Mouse (Mus musculus): ENCODE measurements around the gene Tbc1d10a. TPM values are rescaled to one million over a fixed set of nuclear protein-coding genes. Genes with fewer than 3 reads are reported as not detected.

Tbc1d10a gene
- polyA plus RNA-seq, 1 experiment from 2014 or later, result 13.6 TPM

GRCm38 (mm10) chr11:4223393-4224188 lies 37.0 kb downstream of the Tbc1d10a start:
- H3K9me3 ChIP-seq (ENCODE audit: control insufficient read depth, low read length), result no peaks in the 10 kb centered on the region
- H3K9ac ChIP-seq (ENCODE audit: low read depth, low read length), result peak overlapping the region; percentile 69
- peak overlapping the region; percentile 68 for H3K27ac ChIP-seq (ENCODE audit: low read depth, low read length)
- peak overlapping the region; percentile 57 for H3K4me2 ChIP-seq
- peaks cover 4% of the 10 kb centered on the region; the same call in 1 of the 2 replicates for H3K27me3 ChIP-seq (replicated peaks; ENCODE audit: control insufficient read depth, insufficient read depth, low read length)
- DNase-seq (ENCODE audit: low spot score) (peak; percentile 73), ATAC-seq (replicated peaks; ENCODE audit: low FRiP score) (peak; percentile 87)
- no peaks in the 10 kb centered on the region for H3K36me3 ChIP-seq (ENCODE audit: control insufficient read depth, insufficient read depth, low read length)
- H3K4me1 ChIP-seq (replicated peaks; ENCODE audit: control insufficient read depth, insufficient read depth, low read length), result peaks cover 28% of the 10 kb centered on the region
- H3K4me3 ChIP-seq (ENCODE audit: low read depth, low read length), result peak overlapping the region; percentile 56
- WGBS, result 45% methylated on average over 5 of the region's 7 CpGs

GRCm38 (mm10) chr11:4224223-4224622 lies 37.6 kb downstream of the Tbc1d10a start:
- Histone ChIP-seq H3K4me3 (ENCODE audit: low read depth, low read length) (peak overlapping the region; percentile 56), H3K27ac (ENCODE audit: low read depth, low read length) (peak overlapping the region; percentile 68), H3K27me3 (replicated peaks; ENCODE audit: control insufficient read depth, insufficient read depth, low read length) (peaks cover under 1% of the 10 kb centered on the region; the same call in 1 of the 2 replicates), H3K4me1 (replicated peaks; ENCODE audit: control insufficient read depth, insufficient read depth, low read length) (peaks cover 25% of the 10 kb centered on the region), H3K36me3 (ENCODE audit: control insufficient read depth, insufficient read depth, low read length) (no peaks in the 10 kb centered on the region), H3K9me3 (ENCODE audit: control insufficient read depth, low read length) (no peaks in the 10 kb centered on the region), H3K9ac (ENCODE audit: low read depth, low read length) (peak overlapping the region; percentile 69), H3K4me2 (peak overlapping the region; percentile 57)
- ATAC-seq (replicated peaks; ENCODE audit: low FRiP score) (no peak), DNase-seq (ENCODE audit: low spot score) (no peak)
- 59% methylated on average over 2 of the region's 2 CpGs for WGBS

GRCm38 (mm10) chr11:4226569-4227325 lies 40.2 kb downstream of the Tbc1d10a start:
- peak overlapping the region; percentile 57 for H3K4me2 ChIP-seq
- DNase-seq (ENCODE audit: low spot score), result no peak
- 75% methylated on average over 5 of the region's 5 CpGs for WGBS
- peaks cover 22% of the 10 kb centered on the region for H3K4me1 ChIP-seq (replicated peaks; ENCODE audit: control insufficient read depth, insufficient read depth, low read length)
- H3K9ac ChIP-seq (ENCODE audit: low read depth, low read length), result peak overlapping the region; percentile 37; the same call in 1 of the 2 replicates
- no peaks in the 10 kb centered on the region for H3K27me3 ChIP-seq (replicated peaks; ENCODE audit: control insufficient read depth, insufficient read depth, low read length)
- H3K27ac ChIP-seq (ENCODE audit: low read depth, low read length), result peak overlapping the region; percentile 55
- H3K36me3 ChIP-seq (ENCODE audit: control insufficient read depth, insufficient read depth, low read length), result no peaks in the 10 kb centered on the region
- no peaks in the 10 kb centered on the region for H3K9me3 ChIP-seq (ENCODE audit: control insufficient read depth, low read length)
- peak; percentile 53 for ATAC-seq (replicated peaks; ENCODE audit: low FRiP score)
- 0 out of 2 replicates have a peak overlapping the region, but pooled peaks have one; percentile 11 for H3K4me3 ChIP-seq (ENCODE audit: low read depth, low read length)

- Histone ChIP-seq H3K27ac (ENCODE audit: low read depth, low read length) (no peak overlapping the region), H3K9ac (ENCODE audit: low read depth, low read length) (no peak overlapping the region), H3K27me3 (replicated peaks; ENCODE audit: control insufficient read depth, insufficient read depth, low read length) (no peaks in the 10 kb centered on the region), H3K36me3 (ENCODE audit: control insufficient read depth, insufficient read depth, low read length) (no peaks in the 10 kb centered on the region), H3K9me3 (ENCODE audit: control insufficient read depth, low read length) (no peaks in the 10 kb centered on the region), H3K4me1 (replicated peaks; ENCODE audit: control insufficient read depth, insufficient read depth, low read length) (peaks cover 18% of the 10 kb centered on the region), H3K4me2 (no peak overlapping the region), H3K4me3 (ENCODE audit: low read depth, low read length) (no peak overlapping the region)
- ATAC-seq (replicated peaks; ENCODE audit: low FRiP score) (no peak), DNase-seq (ENCODE audit: low spot score) (no peak)
- 56% methylated on average over 8 of the region's 8 CpGs for WGBS
These were observed 41.9 kb downstream of the Tbc1d10a start for GRCm38 (mm10) chr11:4228463-4228862.

- Histone ChIP-seq H3K9me3 (ENCODE audit: control insufficient read depth, low read length) (no peaks in the 10 kb centered on the region), H3K27ac (ENCODE audit: low read depth, low read length) (no peak overlapping the region), H3K27me3 (replicated peaks; ENCODE audit: control insufficient read depth, insufficient read depth, low read length) (no peaks in the 10 kb centered on the region), H3K4me3 (ENCODE audit: low read depth, low read length) (no peak overlapping the region), H3K4me2 (no peak overlapping the region), H3K9ac (ENCODE audit: low read depth, low read length) (no peak overlapping the region), H3K4me1 (replicated peaks; ENCODE audit: control insufficient read depth, insufficient read depth, low read length) (peaks cover 15% of the 10 kb centered on the region), H3K36me3 (ENCODE audit: control insufficient read depth, insufficient read depth, low read length) (no peaks in the 10 kb centered on the region)
- 60% methylated on average over 4 of the region's 4 CpGs for WGBS
- DNase-seq (ENCODE audit: low spot score) (no peak), ATAC-seq (replicated peaks; ENCODE audit: low FRiP score) (no peak)
These were observed 43.3 kb downstream of the Tbc1d10a start for GRCm38 (mm10) chr11:4229841-4230240.

GRCm38 (mm10) chr11:4231435-4231834 lies 44.8 kb downstream of the Tbc1d10a start:
- 91% methylated on average over 2 of the region's 2 CpGs for WGBS
- Histone ChIP-seq H3K4me3 (ENCODE audit: low read depth, low read length) (no peak overlapping the region), H3K9me3 (ENCODE audit: control insufficient read depth, low read length) (no peaks in the 10 kb centered on the region), H3K27me3 (replicated peaks; ENCODE audit: control insufficient read depth, insufficient read depth, low read length) (no peaks in the 10 kb centered on the region), H3K4me2 (no peak overlapping the region), H3K36me3 (ENCODE audit: control insufficient read depth, insufficient read depth, low read length) (no peaks in the 10 kb centered on the region), H3K27ac (ENCODE audit: low read depth, low read length) (no peak overlapping the region), H3K4me1 (replicated peaks; ENCODE audit: control insufficient read depth, insufficient read depth, low read length) (peaks cover 21% of the 10 kb centered on the region), H3K9ac (ENCODE audit: low read depth, low read length) (no peak overlapping the region)
- ATAC-seq (replicated peaks; ENCODE audit: low FRiP score) (no peak), DNase-seq (ENCODE audit: low spot score) (no peak)

GRCm38 (mm10) chr11:4232644-4233043 lies 46.1 kb downstream of the Tbc1d10a start:
- Histone ChIP-seq H3K4me2 (no peak overlapping the region), H3K9ac (ENCODE audit: low read depth, low read length) (no peak overlapping the region), H3K27me3 (replicated peaks; ENCODE audit: control insufficient read depth, insufficient read depth, low read length) (no peaks in the 10 kb centered on the region), H3K4me3 (ENCODE audit: low read depth, low read length) (no peak overlapping the region), H3K27ac (ENCODE audit: low read depth, low read length) (no peak overlapping the region), H3K4me1 (replicated peaks; ENCODE audit: control insufficient read depth, insufficient read depth, low read length) (peaks cover 19% of the 10 kb centered on the region; the same call in 1 of the 2 replicates), H3K9me3 (ENCODE audit: control insufficient read depth, low read length) (no peaks in the 10 kb centered on the region), H3K36me3 (ENCODE audit: control insufficient read depth, insufficient read depth, low read length) (no peaks in the 10 kb centered on the region)
- DNase-seq (ENCODE audit: low spot score) (no peak), ATAC-seq (replicated peaks; ENCODE audit: low FRiP score) (no peak)
- WGBS, result 48% methylated on average over 12 of the region's 12 CpGs

GRCm38 (mm10) chr11:4235052-4235655 lies 48.6 kb downstream of the Tbc1d10a start:
- Histone ChIP-seq H3K4me1 (replicated peaks; ENCODE audit: control insufficient read depth, insufficient read depth, low read length) (peaks cover 19% of the 10 kb centered on the region; the same call in 1 of the 2 replicates), H3K4me2 (peak overlapping the region; percentile 41), H3K9me3 (ENCODE audit: control insufficient read depth, low read length) (no peaks in the 10 kb centered on the region), H3K27me3 (replicated peaks; ENCODE audit: control insufficient read depth, insufficient read depth, low read length) (no peaks in the 10 kb centered on the region), H3K36me3 (ENCODE audit: control insufficient read depth, insufficient read depth, low read length) (no peaks in the 10 kb centered on the region), H3K4me3 (ENCODE audit: low read depth, low read length) (no peak overlapping the region), H3K27ac (ENCODE audit: low read depth, low read length) (0 out of 2 replicates have a peak overlapping the region, but pooled peaks have one; percentile 1), H3K9ac (ENCODE audit: low read depth, low read length) (no peak overlapping the region; the same call in 1 of the 2 replicates)
- peak; percentile 24 for ATAC-seq (replicated peaks; ENCODE audit: low FRiP score)
- 79% methylated on average over 6 of the region's 6 CpGs for whole genome bisulfite sequencing
- DNase-seq (ENCODE audit: low spot score), result no peak

All from liver, embryonic 11.5 days (tissue).